Mouse (Mus musculus): ENCODE measurements around the gene Elof1. TPM values are rescaled to one million over a fixed set of nuclear protein-coding genes. Genes with fewer than 3 reads are reported as not detected.
A peak's percentile ranks its signal among the peaks of the same experiment; 100 is the strongest.

The Elof1 gene
- polyA plus RNA-seq, 1 experiment from 2014 or later = 211 TPM

- peak within 1 kb of the TSS; percentile 95 for H3K9ac ChIP-seq (ENCODE audit: low read depth, low read length)
- H3K4me2 ChIP-seq (replicated peaks; ENCODE audit: low read depth, low read length) = peak within 1 kb of the TSS; percentile 45
- H3K4me3 ChIP-seq (ENCODE audit: low read depth, low read length) = peak within 1 kb of the TSS; percentile 72
- 0 out of 2 replicates have a peak, but pooled peaks cover under 1% of the 10 kb centered on the region for H3K36me3 ChIP-seq (ENCODE audit: control insufficient read depth, insufficient read depth, low read length)
- ATAC-seq (ENCODE audit: low FRiP score) (peak; percentile 99), DNase-seq (ENCODE audit: low spot score) (peak; percentile 98)
- under 1% methylated on average over 75 of the region's 87 CpGs for WGBS
- peaks cover 2% of the 10 kb centered on the region; the same call in 1 of the 2 replicates for H3K4me1 ChIP-seq (replicated peaks; ENCODE audit: control insufficient read depth, insufficient read depth, low read length)
- no peaks in the 10 kb centered on the region for H3K9me3 ChIP-seq (ENCODE audit: control insufficient read depth, low read length)
- no peaks in the 10 kb centered on the region for H3K27me3 ChIP-seq (ENCODE audit: control insufficient read depth, insufficient read depth, low read length)
- peak within 1 kb of the TSS; percentile 92 for H3K27ac ChIP-seq (ENCODE audit: low read depth, low read length)
Measured at GRCm38 (mm10) chr9:22070791-22071573, 46.0 kb downstream of the Elof1 start, which contains the start of the genes Gm49318 and Zfp653. Gene Gm49318, minus strand, starts transcription at chr9:22071259. Gene Zfp653, minus strand, starts transcription at chr9:22071376.

- no peaks in the 10 kb centered on the region for H3K27me3 ChIP-seq (ENCODE audit: control insufficient read depth, insufficient read depth, low read length)
- ATAC-seq (ENCODE audit: low FRiP score) (peak; percentile 15; the same call in 1 of the 2 replicates), DNase-seq (ENCODE audit: low spot score) (no peak)
- peaks cover 6% of the 10 kb centered on the region; the same call in 1 of the 2 replicates for H3K36me3 ChIP-seq (ENCODE audit: control insufficient read depth, insufficient read depth, low read length)
- H3K9ac ChIP-seq (ENCODE audit: low read depth, low read length) = no peak overlapping the region
- peak overlapping the region; percentile 45 for H3K4me2 ChIP-seq (replicated peaks; ENCODE audit: low read depth, low read length)
- peaks cover 2% of the 10 kb centered on the region; the same call in 1 of the 2 replicates for H3K4me1 ChIP-seq (replicated peaks; ENCODE audit: control insufficient read depth, insufficient read depth, low read length)
- no peaks in the 10 kb centered on the region for H3K9me3 ChIP-seq (ENCODE audit: control insufficient read depth, low read length)
- H3K4me3 ChIP-seq (ENCODE audit: low read depth, low read length) = peak overlapping the region; percentile 72
- H3K27ac ChIP-seq (ENCODE audit: low read depth, low read length) = no peak overlapping the region
- 68% methylated on average over 4 of the region's 4 CpGs for WGBS
Measured at GRCm38 (mm10) chr9:22069881-22070553, 47.0 kb downstream of the Elof1 start.

GRCm38 (mm10) chr9:22067195-22067594 lies 49.8 kb downstream of the Elof1 start:
- H3K9ac ChIP-seq (ENCODE audit: low read depth, low read length) = no peak overlapping the region
- DNase-seq (ENCODE audit: low spot score) = no peak
- no peak overlapping the region for H3K4me3 ChIP-seq (ENCODE audit: low read depth, low read length)
- no peaks in the 10 kb centered on the region for H3K9me3 ChIP-seq (ENCODE audit: control insufficient read depth, low read length)
- no peaks in the 10 kb centered on the region for H3K27me3 ChIP-seq (ENCODE audit: control insufficient read depth, insufficient read depth, low read length)
- H3K36me3 ChIP-seq (ENCODE audit: control insufficient read depth, insufficient read depth, low read length) = peaks cover 10% of the 10 kb centered on the region
- H3K27ac ChIP-seq (ENCODE audit: low read depth, low read length) = no peak overlapping the region
- H3K4me2 ChIP-seq (replicated peaks; ENCODE audit: low read depth, low read length) = no peak overlapping the region
- peaks cover 2% of the 10 kb centered on the region; the same call in 1 of the 2 replicates for H3K4me1 ChIP-seq (replicated peaks; ENCODE audit: control insufficient read depth, insufficient read depth, low read length)
- no peak for ATAC-seq (ENCODE audit: low FRiP score)
- 75% methylated on average over 5 of the region's 5 CpGs for WGBS

- no peak overlapping the region for H3K4me3 ChIP-seq (ENCODE audit: low read depth, low read length)
- H3K27me3 ChIP-seq (ENCODE audit: control insufficient read depth, insufficient read depth, low read length) = no peaks in the 10 kb centered on the region
- peaks cover 10% of the 10 kb centered on the region for H3K36me3 ChIP-seq (ENCODE audit: control insufficient read depth, insufficient read depth, low read length)
- H3K9ac ChIP-seq (ENCODE audit: low read depth, low read length) = no peak overlapping the region
- ATAC-seq (ENCODE audit: low FRiP score) (no peak), DNase-seq (ENCODE audit: low spot score) (peak; percentile 63)
- H3K9me3 ChIP-seq (ENCODE audit: control insufficient read depth, low read length) = no peaks in the 10 kb centered on the region
- no peak overlapping the region for H3K27ac ChIP-seq (ENCODE audit: low read depth, low read length)
- WGBS = 69% methylated on average over 3 of the region's 3 CpGs
- H3K4me1 ChIP-seq (replicated peaks; ENCODE audit: control insufficient read depth, insufficient read depth, low read length) = peaks cover 2% of the 10 kb centered on the region; the same call in 1 of the 2 replicates
- H3K4me2 ChIP-seq (replicated peaks; ENCODE audit: low read depth, low read length) = no peak overlapping the region
Measured at GRCm38 (mm10) chr9:22066433-22066832, 50.5 kb downstream of the Elof1 start.

GRCm38 (mm10) chr9:22065642-22066041 lies 51.3 kb downstream of the Elof1 start:
- 99% methylated on average over 11 of the region's 11 CpGs for WGBS
- Histone ChIP-seq H3K4me1 (replicated peaks; ENCODE audit: control insufficient read depth, insufficient read depth, low read length) (peaks cover 2% of the 10 kb centered on the region; the same call in 1 of the 2 replicates), H3K9ac (ENCODE audit: low read depth, low read length) (no peak overlapping the region), H3K36me3 (ENCODE audit: control insufficient read depth, insufficient read depth, low read length) (peaks cover 10% of the 10 kb centered on the region), H3K9me3 (ENCODE audit: control insufficient read depth, low read length) (no peaks in the 10 kb centered on the region), H3K4me2 (replicated peaks; ENCODE audit: low read depth, low read length) (no peak overlapping the region), H3K27ac (ENCODE audit: low read depth, low read length) (no peak overlapping the region), H3K27me3 (ENCODE audit: control insufficient read depth, insufficient read depth, low read length) (no peaks in the 10 kb centered on the region), H3K4me3 (ENCODE audit: low read depth, low read length) (no peak overlapping the region)
- ATAC-seq (ENCODE audit: low FRiP score) = no peak
- no peak for DNase-seq (ENCODE audit: low spot score)

- Histone ChIP-seq H3K27ac (ENCODE audit: low read depth, low read length) (no peak overlapping the region), H3K4me2 (replicated peaks; ENCODE audit: low read depth, low read length) (no peak overlapping the region), H3K9me3 (ENCODE audit: control insufficient read depth, low read length) (no peaks in the 10 kb centered on the region), H3K4me3 (ENCODE audit: low read depth, low read length) (no peak overlapping the region), H3K9ac (ENCODE audit: low read depth, low read length) (no peak overlapping the region), H3K27me3 (ENCODE audit: control insufficient read depth, insufficient read depth, low read length) (no peaks in the 10 kb centered on the region), H3K36me3 (ENCODE audit: control insufficient read depth, insufficient read depth, low read length) (peaks cover 10% of the 10 kb centered on the region), H3K4me1 (replicated peaks; ENCODE audit: control insufficient read depth, insufficient read depth, low read length) (no peaks in the 10 kb centered on the region)
- DNase-seq (ENCODE audit: low spot score) (no peak), ATAC-seq (ENCODE audit: low FRiP score) (no peak)
- 86% methylated on average over 3 of the region's 3 CpGs for WGBS
Measured at GRCm38 (mm10) chr9:22064341-22064740, 52.6 kb downstream of the Elof1 start.

Other genes starting within 250 kb of the Elof1 start
- 8.6 and 9.5 TPM in 2 replicates for gene Rab3d, start 199.0 kb downstream of the Elof1 start, polyA plus RNA-seq (2014; fragmentation: Nextera tagmentation; extraction: Ambion mirVana)
- gene Ccdc159, start 189.7 kb downstream of the Elof1 start, polyA plus RNA-seq (2014; fragmentation: Nextera tagmentation; extraction: Ambion mirVana) = 3.3 and 3.9 TPM in 2 replicates
- 34.7 and 39.3 TPM in 2 replicates for gene Tmem205, start 189.6 kb downstream of the Elof1 start, polyA plus RNA-seq (2014; fragmentation: Nextera tagmentation; extraction: Ambion mirVana)
- 21.0 and 22.3 TPM in 2 replicates for gene Plppr2, start 180.1 kb downstream of the Elof1 start, polyA plus RNA-seq (2014; fragmentation: Nextera tagmentation; extraction: Ambion mirVana)
- gene Swsap1, start 161.4 kb downstream of the Elof1 start, polyA plus RNA-seq (2014; fragmentation: Nextera tagmentation; extraction: Ambion mirVana) = 14.6 and 20.4 TPM in 2 replicates
- gene Epor, start 153.7 kb downstream of the Elof1 start, polyA plus RNA-seq (2014; fragmentation: Nextera tagmentation; extraction: Ambion mirVana) = 4.2 and 5.2 TPM in 2 replicates
- 2.0 and 2.1 TPM in 2 replicates for gene Rgl3, start 127.7 kb downstream of the Elof1 start, polyA plus RNA-seq (2014; fragmentation: Nextera tagmentation; extraction: Ambion mirVana)
- gene Ccdc151, start 114.5 kb downstream of the Elof1 start, polyA plus RNA-seq (2014; fragmentation: Nextera tagmentation; extraction: Ambion mirVana) = 5.5 and 5.7 TPM in 2 replicates
- 84.6 TPM in 2 replicates for gene Prkcsh, start 114.4 kb downstream of the Elof1 start, polyA plus RNA-seq (2014; fragmentation: Nextera tagmentation; extraction: Ambion mirVana)
- 72.9 and 85.2 TPM in 2 replicates for gene Elavl3, start 65.1 kb downstream of the Elof1 start, polyA plus RNA-seq (2014; fragmentation: Nextera tagmentation; extraction: Ambion mirVana)
- 0.56 TPM in 1 of 2 replicates, not detected in the other for gene Gm49318, start 45.9 kb downstream of the Elof1 start, polyA plus RNA-seq (2014; fragmentation: Nextera tagmentation; extraction: Ambion mirVana)
- gene Zfp653, start 45.8 kb downstream of the Elof1 start, polyA plus RNA-seq (2014; fragmentation: Nextera tagmentation; extraction: Ambion mirVana) = 8.1 and 9.2 TPM in 2 replicates
- gene Ecsit, start 31.7 kb downstream of the Elof1 start, polyA plus RNA-seq (2014; fragmentation: Nextera tagmentation; extraction: Ambion mirVana) = 32.4 and 38.4 TPM in 2 replicates
- gene Cnn1, start 18.0 kb downstream of the Elof1 start, polyA plus RNA-seq (2014; fragmentation: Nextera tagmentation; extraction: Ambion mirVana) = 1.8 and 2.1 TPM in 2 replicates
- gene Acp5, start 18.5 kb upstream of the Elof1 start, polyA plus RNA-seq (2014; fragmentation: Nextera tagmentation; extraction: Ambion mirVana) = 17.1 and 18.7 TPM in 2 replicates
- gene Pigyl, start 39.7 kb upstream of the Elof1 start, polyA plus RNA-seq (2014; fragmentation: Nextera tagmentation; extraction: Ambion mirVana) = 60.5 and 64.1 TPM in 2 replicates
- not detected in 2 replicates for gene Zfp872, start 70.9 kb upstream of the Elof1 start, polyA plus RNA-seq (2014; fragmentation: Nextera tagmentation; extraction: Ambion mirVana)
- gene Zfp809, start 108.5 kb upstream of the Elof1 start, polyA plus RNA-seq (2014; fragmentation: Nextera tagmentation; extraction: Ambion mirVana) = 11.9 and 13.4 TPM in 2 replicates
- 7.1 and 8.1 TPM in 2 replicates for gene Zfp599, start 142.7 kb upstream of the Elof1 start, polyA plus RNA-seq (2014; fragmentation: Nextera tagmentation; extraction: Ambion mirVana)
- gene Zfp810, start 190.5 kb upstream of the Elof1 start, polyA plus RNA-seq (2014; fragmentation: Nextera tagmentation; extraction: Ambion mirVana) = 25.5 and 34.1 TPM in 2 replicates